Mouse (Mus musculus): Measurements from ENCODE around the gene Kmt2c. TPM values are rescaled to one million over a fixed set of nuclear protein-coding genes. Genes with fewer than 3 reads are reported as not detected.
"Not testable (repeated sequence)": the region's sequence is repeated elsewhere in the genome, so short reads cannot be mapped to it uniquely, and the experiment has no call there.

The Kmt2c gene
- polyA plus RNA-seq, 1 experiment from 2014 or later: 13.6 TPM

- no peaks in the 10 kb centered on the region for H3K9me3 ChIP-seq (replicated peaks)
- H3K36me3 ChIP-seq: no peaks in the 10 kb centered on the region
- no peaks in the 10 kb centered on the region for H3K27me3 ChIP-seq
- H3K9ac ChIP-seq: no peak overlapping the region
- ATAC-seq (ENCODE audit: insufficient number of reproducible peaks, low FRiP score, low TSS enrichment, low read depth): no peak; the same call in 1 of the 2 replicates
- peak overlapping the region; percentile 51; the same call in 1 of the 2 replicates for H3K27ac ChIP-seq (replicated peaks)
- no peaks in the 10 kb centered on the region for H3K4me1 ChIP-seq
- peak overlapping the region; percentile 44 for H3K4me2 ChIP-seq (replicated peaks)
- H3K4me3 ChIP-seq (replicated peaks): peak overlapping the region; percentile 45
- WGBS: 3% methylated on average over 6 of the region's 6 CpGs
These were observed 26.5 kb downstream of the Kmt2c start for GRCm38 (mm10) chr5:25472070-25472469.

GRCm38 (mm10) chr5:25461956-25462355 lies 36.6 kb downstream of the Kmt2c start:
- H3K4me3 ChIP-seq (replicated peaks): no peak overlapping the region
- no peaks in the 10 kb centered on the region for H3K4me1 ChIP-seq
- H3K4me2 ChIP-seq (replicated peaks): no peak overlapping the region
- 85% methylated on average over 1 of the region's 1 CpGs for WGBS
- H3K9ac ChIP-seq: no peak overlapping the region
- no peak for ATAC-seq (ENCODE audit: insufficient number of reproducible peaks, low FRiP score, low TSS enrichment, low read depth)
- H3K36me3 ChIP-seq: no peaks in the 10 kb centered on the region
- no peaks in the 10 kb centered on the region for H3K27me3 ChIP-seq
- no peaks in the 10 kb centered on the region for H3K9me3 ChIP-seq (replicated peaks)
- H3K27ac ChIP-seq (replicated peaks): no peak overlapping the region

GRCm38 (mm10) chr5:25455432-25455831 lies 43.2 kb downstream of the Kmt2c start:
- not testable (repeated sequence) for H3K9ac ChIP-seq; H3K4me1 ChIP-seq; H3K4me3 ChIP-seq (replicated peaks); H3K27me3 ChIP-seq; H3K9me3 ChIP-seq (replicated peaks); H3K27ac ChIP-seq (replicated peaks); H3K4me2 ChIP-seq (replicated peaks); ATAC-seq (ENCODE audit: insufficient number of reproducible peaks, low FRiP score, low TSS enrichment, low read depth); H3K36me3 ChIP-seq

GRCm38 (mm10) chr5:25452691-25453090 lies 45.9 kb downstream of the Kmt2c start:
- H3K36me3 ChIP-seq: no peaks in the 10 kb centered on the region
- no peaks in the 10 kb centered on the region for H3K4me1 ChIP-seq
- H3K27ac ChIP-seq (replicated peaks): no peak overlapping the region
- H3K4me2 ChIP-seq (replicated peaks): no peak overlapping the region
- no peak for ATAC-seq (ENCODE audit: insufficient number of reproducible peaks, low FRiP score, low TSS enrichment, low read depth)
- H3K9me3 ChIP-seq (replicated peaks): no peaks in the 10 kb centered on the region
- H3K27me3 ChIP-seq: no peaks in the 10 kb centered on the region
- H3K4me3 ChIP-seq (replicated peaks): no peak overlapping the region
- 61% methylated on average over 2 of the region's 2 CpGs for WGBS
- H3K9ac ChIP-seq: no peak overlapping the region

- no peaks in the 10 kb centered on the region for H3K27me3 ChIP-seq
- no peaks in the 10 kb centered on the region for H3K9me3 ChIP-seq (replicated peaks)
- no peaks in the 10 kb centered on the region for H3K4me1 ChIP-seq
- ATAC-seq (ENCODE audit: insufficient number of reproducible peaks, low FRiP score, low TSS enrichment, low read depth): no peak
- H3K9ac ChIP-seq: no peak overlapping the region
- H3K36me3 ChIP-seq: no peaks in the 10 kb centered on the region
- H3K27ac ChIP-seq (replicated peaks): no peak overlapping the region
- 82% methylated on average over 1 of the region's 1 CpGs for WGBS
- H3K4me2 ChIP-seq (replicated peaks): no peak overlapping the region
- H3K4me3 ChIP-seq (replicated peaks): no peak overlapping the region
These were observed 61.1 kb downstream of the Kmt2c start for GRCm38 (mm10) chr5:25437508-25437907.

GRCm38 (mm10) chr5:25436081-25436480 lies 62.5 kb downstream of the Kmt2c start:
- no peak for ATAC-seq (ENCODE audit: insufficient number of reproducible peaks, low FRiP score, low TSS enrichment, low read depth)
- H3K36me3 ChIP-seq: no peaks in the 10 kb centered on the region

GRCm38 (mm10) chr5:25422576-25422975 lies 76.0 kb downstream of the Kmt2c start:
- Histone ChIP-seq H3K4me2 (replicated peaks) (no peak overlapping the region), H3K4me1 (no peaks in the 10 kb centered on the region), H3K27ac (replicated peaks) (no peak overlapping the region), H3K9me3 (replicated peaks) (no peaks in the 10 kb centered on the region), H3K27me3 (no peaks in the 10 kb centered on the region), H3K36me3 (no peaks in the 10 kb centered on the region), H3K9ac (no peak overlapping the region), H3K4me3 (replicated peaks) (no peak overlapping the region)
- 63% methylated on average over 1 of the region's 1 CpGs for WGBS
- no peak for ATAC-seq (ENCODE audit: insufficient number of reproducible peaks, low FRiP score, low TSS enrichment, low read depth)

More at GRCm38 (mm10) chr5:25436081-25436480, 62.5 kb downstream of the Kmt2c start:
- H3K4me2 ChIP-seq (replicated peaks): no peak overlapping the region
- H3K9ac ChIP-seq: no peak overlapping the region
- H3K4me1 ChIP-seq: no peaks in the 10 kb centered on the region
- no peak overlapping the region for H3K27ac ChIP-seq (replicated peaks)
- no peaks in the 10 kb centered on the region for H3K27me3 ChIP-seq
- H3K9me3 ChIP-seq (replicated peaks): no peaks in the 10 kb centered on the region
- WGBS: 22% methylated on average over 3 of the region's 3 CpGs
- no peak overlapping the region for H3K4me3 ChIP-seq (replicated peaks)

- Histone ChIP-seq H3K27me3 (no peaks in the 10 kb centered on the region), H3K4me3 (replicated peaks) (no peak overlapping the region), H3K9ac (no peak overlapping the region), H3K4me1 (no peaks in the 10 kb centered on the region), H3K9me3 (replicated peaks) (no peaks in the 10 kb centered on the region), H3K4me2 (replicated peaks) (no peak overlapping the region), H3K27ac (replicated peaks) (no peak overlapping the region), H3K36me3 (no peaks in the 10 kb centered on the region)
- WGBS: 38% methylated on average over 3 of the region's 3 CpGs
- no peak for ATAC-seq (ENCODE audit: insufficient number of reproducible peaks, low FRiP score, low TSS enrichment, low read depth)
These were observed 78.0 kb downstream of the Kmt2c start for GRCm38 (mm10) chr5:25420601-25421000.

GRCm38 (mm10) chr5:25415382-25415781 lies 83.2 kb downstream of the Kmt2c start:
- H3K9ac ChIP-seq: no peak overlapping the region
- no peak overlapping the region for H3K4me3 ChIP-seq (replicated peaks)
- no peak for ATAC-seq (ENCODE audit: insufficient number of reproducible peaks, low FRiP score, low TSS enrichment, low read depth)
- H3K4me1 ChIP-seq: no peaks in the 10 kb centered on the region
- no peaks in the 10 kb centered on the region for H3K27me3 ChIP-seq
- no peaks in the 10 kb centered on the region for H3K9me3 ChIP-seq (replicated peaks)
- no peak overlapping the region for H3K4me2 ChIP-seq (replicated peaks)
- peaks cover 4% of the 10 kb centered on the region; the same call in 1 of the 2 replicates for H3K36me3 ChIP-seq
- H3K27ac ChIP-seq (replicated peaks): no peak overlapping the region

- ATAC-seq (ENCODE audit: insufficient number of reproducible peaks, low FRiP score, low TSS enrichment, low read depth): no peak
- no peak overlapping the region for H3K4me2 ChIP-seq (replicated peaks)
- no peaks in the 10 kb centered on the region for H3K27me3 ChIP-seq
- peaks cover 15% of the 10 kb centered on the region; the same call in 1 of the 2 replicates for H3K36me3 ChIP-seq
- H3K9ac ChIP-seq: no peak overlapping the region
- H3K4me1 ChIP-seq: no peaks in the 10 kb centered on the region
- H3K27ac ChIP-seq (replicated peaks): no peak overlapping the region
- no peak overlapping the region for H3K4me3 ChIP-seq (replicated peaks)
- 94% methylated on average over 2 of the region's 2 CpGs for WGBS
- H3K9me3 ChIP-seq (replicated peaks): no peaks in the 10 kb centered on the region
These were observed 101.9 kb downstream of the Kmt2c start for GRCm38 (mm10) chr5:25396727-25397126.

- Histone ChIP-seq H3K4me1 (no peaks in the 10 kb centered on the region), H3K36me3 (0 out of 2 replicates have a peak, but pooled peaks cover 5% of the 10 kb centered on the region), H3K9me3 (replicated peaks) (no peaks in the 10 kb centered on the region), H3K4me3 (replicated peaks) (no peak overlapping the region), H3K27ac (replicated peaks) (no peak overlapping the region), H3K9ac (no peak overlapping the region), H3K27me3 (no peaks in the 10 kb centered on the region), H3K4me2 (replicated peaks) (no peak overlapping the region)
- 87% methylated on average over 2 of the region's 2 CpGs for WGBS
- no peak for ATAC-seq (ENCODE audit: insufficient number of reproducible peaks, low FRiP score, low TSS enrichment, low read depth)
These were observed 105.9 kb downstream of the Kmt2c start for GRCm38 (mm10) chr5:25392655-25393054.

- WGBS: 83% methylated on average over 11 of the region's 11 CpGs
These were observed 115.0 kb downstream of the Kmt2c start for GRCm38 (mm10) chr5:25383581-25383980.

More at GRCm38 (mm10) chr5:25383581-25383980, 115.0 kb downstream of the Kmt2c start:
- Histone ChIP-seq H3K27ac (replicated peaks) (no peak overlapping the region), H3K27me3 (no peaks in the 10 kb centered on the region), H3K4me2 (replicated peaks) (no peak overlapping the region), H3K4me3 (replicated peaks) (no peak overlapping the region), H3K36me3 (0 out of 2 replicates have a peak, but pooled peaks cover 4% of the 10 kb centered on the region), H3K4me1 (no peaks in the 10 kb centered on the region), H3K9ac (no peak overlapping the region), H3K9me3 (replicated peaks) (no peaks in the 10 kb centered on the region)
- no peak for ATAC-seq (ENCODE audit: insufficient number of reproducible peaks, low FRiP score, low TSS enrichment, low read depth)
